Mouse (Mus musculus) spleen, postnatal 10 days (tissue): ENCODE results near the gene Cdk12.

Experiments
- DNase-seq, 2 experiments: peaks; one replicate each; pipeline ENCODE4 v3.0.0; 2021 to 2022; ENCODE audit warnings: low spot score in 2 of 2

Cdk12 gene

DNA sequence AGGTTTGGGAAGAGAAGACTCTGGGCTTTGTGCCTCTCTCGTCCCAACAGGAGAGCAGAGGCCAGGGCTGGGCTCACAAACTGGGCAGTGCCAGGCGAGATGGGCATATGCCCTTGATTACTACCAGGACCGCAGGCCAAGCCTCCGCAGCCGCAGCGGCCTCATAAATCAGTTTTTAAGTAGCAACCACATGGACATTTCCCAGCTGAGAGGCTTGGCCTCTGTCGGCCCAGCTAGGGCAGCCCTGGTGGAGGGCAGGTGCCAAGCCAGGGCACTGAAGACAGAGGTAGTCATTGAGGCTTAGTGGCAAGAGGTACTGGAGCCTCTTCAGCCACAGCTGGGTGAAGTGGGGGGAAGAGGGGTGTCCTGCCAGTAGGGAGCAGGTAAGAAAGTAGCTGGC, 114.6 kb downstream of the Cdk12 start:
- no peak for DNase-seq

DNA sequence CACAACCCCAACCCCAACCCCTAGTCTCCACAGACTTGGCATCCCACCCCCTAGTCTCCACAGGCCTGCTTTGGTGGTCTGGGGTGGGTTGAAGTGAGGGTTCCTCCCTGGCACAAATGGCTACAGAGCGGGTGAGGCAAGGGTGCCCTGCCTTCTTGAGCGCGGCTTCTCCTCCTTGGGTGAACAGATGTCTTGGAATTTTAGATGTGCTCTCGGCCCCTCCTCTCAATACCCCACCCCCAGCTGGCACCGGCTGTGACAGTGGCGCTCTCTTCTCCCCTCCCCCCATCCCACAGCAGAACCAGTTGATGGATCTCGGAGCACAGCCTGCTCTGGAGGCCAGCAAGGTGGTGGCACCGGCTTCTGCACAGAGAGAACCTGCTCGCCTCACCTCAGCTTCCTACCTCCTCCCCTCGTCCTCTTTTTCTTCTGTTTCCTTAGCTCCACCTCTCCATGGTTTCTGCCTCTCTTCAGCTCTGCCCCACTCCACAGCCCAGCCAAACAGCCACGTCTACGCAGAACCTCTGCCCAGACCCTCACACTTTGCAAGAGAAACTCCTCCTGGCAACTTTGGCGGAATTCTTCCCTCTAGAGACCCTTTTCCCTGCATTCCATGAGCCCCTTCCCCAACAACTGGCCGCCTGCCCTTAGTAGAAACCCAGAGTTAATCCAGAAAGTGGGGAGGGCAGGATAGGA, 115.7 kb downstream of the Cdk12 start:
- DNase-seq, result no peak

DNA sequence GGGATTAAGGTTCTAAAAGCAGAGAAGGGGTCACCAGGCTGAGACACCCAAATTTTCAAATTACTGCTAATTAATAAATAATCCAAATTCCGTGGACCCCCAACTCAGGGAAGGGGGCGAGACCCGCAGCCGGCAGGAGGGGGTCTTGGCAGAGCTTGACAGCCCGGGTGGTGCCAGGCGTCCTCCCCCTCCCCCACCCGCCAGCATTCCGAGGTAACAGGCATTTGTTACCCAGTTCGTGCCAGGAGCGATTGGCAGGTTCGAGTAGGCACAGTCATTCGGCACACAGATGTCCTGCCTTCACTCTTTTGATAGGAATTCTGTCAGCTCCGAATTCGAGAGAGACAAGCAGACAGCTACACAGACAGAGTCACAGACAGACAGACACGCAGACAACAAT, 116.3 kb downstream of the Cdk12 start:
- DNase-seq, result no peak

DNA sequence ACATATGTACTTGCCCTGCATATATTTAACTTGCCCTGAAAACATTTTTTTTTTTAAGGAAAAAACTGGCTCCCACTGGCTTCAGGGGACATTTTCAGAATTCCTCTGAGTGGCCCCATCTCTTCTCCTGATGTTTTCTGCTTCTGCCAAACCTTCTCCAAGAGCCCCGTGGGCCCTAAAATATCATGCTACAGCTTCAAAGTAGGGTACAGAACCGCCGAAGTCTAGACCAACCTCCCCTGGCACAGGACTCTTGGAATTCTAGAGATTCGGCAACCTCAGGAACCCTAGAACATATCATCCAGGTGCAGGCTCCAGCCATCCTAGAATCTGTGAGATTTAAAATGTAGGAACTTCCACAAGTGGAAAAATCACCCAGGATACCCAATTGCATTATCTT, 116.7 kb downstream of the Cdk12 start:
- DNase-seq, result no peak

DNA sequence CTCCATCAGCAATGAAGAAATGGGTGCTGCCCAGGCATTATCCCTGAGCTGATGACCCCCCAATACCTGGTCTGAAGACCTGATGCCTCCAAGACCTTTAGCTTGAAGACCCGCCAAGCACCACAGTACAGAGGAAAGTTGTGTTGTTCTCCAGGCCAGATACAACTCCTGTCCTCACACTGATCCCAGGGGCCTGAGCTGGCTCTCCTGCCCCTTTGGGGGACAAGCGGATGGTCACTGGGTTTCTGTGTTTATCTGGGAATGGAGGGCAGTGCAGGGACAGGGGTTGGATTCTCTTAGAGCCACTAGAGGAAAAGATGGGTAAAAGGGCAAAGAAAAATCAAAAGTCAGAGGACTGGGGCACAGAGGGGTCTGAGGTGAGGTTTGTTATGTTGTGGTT, 117.1 kb downstream of the Cdk12 start:
- DNase-seq, result no peak

DNA sequence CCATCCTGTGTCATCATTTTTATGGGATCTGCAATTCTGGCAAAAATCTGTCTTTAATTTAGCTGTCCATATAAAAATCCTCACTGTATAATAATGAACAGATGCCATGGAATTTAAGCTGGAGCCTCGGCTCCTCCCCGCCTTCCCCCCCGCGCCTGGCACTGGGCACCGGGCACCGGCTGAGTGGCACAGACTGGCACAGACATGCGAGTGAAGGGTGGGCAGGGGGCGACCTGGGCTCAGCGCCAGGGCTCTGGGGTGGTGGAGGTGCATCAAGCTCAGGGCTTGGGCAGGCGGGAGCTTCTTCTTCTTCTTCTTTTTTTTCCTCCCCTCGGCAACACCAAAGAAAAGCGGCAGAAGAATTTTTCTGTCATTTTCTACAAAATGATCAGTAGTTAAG, 117.5 kb downstream of the Cdk12 start:
- no peak for DNase-seq

DNA sequence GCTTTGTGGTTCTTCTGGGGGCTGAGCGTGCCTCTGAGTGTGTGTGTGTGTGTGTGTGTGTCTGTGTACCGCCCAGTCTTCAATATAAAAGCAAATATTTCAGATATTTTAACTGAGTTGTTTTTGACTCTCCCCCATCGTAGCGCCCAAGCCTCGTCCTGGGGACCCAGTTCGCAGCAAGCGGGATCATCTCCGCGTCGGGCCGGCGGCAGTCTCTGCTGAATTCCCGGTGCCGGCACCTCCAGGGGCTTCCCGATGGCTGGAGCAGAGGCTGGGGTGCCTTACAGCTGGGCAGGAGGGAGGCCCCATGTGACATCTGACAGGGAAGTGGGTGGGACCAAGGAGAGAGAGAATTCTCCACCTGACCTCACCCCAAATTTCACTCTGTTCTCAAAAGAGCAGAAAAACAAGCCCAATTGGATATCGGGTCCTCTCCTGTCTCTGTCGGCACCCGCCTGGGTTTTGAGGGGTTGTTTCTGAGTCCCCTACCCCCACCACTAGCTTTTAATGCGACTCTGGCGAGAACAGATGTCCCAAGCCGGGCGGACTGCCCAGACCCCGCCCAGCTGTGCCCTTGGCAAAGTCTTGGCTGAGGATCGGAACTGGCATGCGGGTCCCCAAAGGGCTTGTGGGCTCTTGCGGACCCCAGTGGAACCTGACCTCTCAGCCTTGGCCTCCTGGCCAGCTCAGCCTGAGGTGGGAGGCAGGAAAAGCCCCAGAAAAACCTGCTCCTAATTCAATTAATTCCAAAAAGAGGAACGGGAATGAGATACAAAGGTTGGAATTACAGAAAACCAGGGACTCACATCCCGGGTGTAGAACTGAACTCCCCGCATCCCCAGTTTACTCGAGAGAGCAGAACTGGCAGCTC, 118.2 kb downstream of the Cdk12 start:
- DNase-seq, result no peak

DNA sequence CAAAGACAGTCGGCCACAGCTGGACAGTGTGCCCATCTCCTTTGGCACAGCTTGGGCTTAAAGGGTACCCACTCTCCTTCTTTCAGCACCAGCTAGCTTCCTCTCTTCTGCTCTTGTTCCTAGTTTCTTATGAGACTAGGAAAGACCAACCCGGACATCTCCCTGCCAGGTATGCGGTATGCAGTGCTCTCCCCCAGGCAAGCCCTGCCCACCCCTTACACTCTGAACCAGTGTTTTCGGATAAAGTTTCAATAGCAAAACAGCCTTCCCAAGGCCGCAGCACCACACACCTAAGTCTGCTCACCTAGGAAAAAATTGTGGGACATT, 118.8 kb downstream of the Cdk12 start:
- DNase-seq, result no peak

DNA sequence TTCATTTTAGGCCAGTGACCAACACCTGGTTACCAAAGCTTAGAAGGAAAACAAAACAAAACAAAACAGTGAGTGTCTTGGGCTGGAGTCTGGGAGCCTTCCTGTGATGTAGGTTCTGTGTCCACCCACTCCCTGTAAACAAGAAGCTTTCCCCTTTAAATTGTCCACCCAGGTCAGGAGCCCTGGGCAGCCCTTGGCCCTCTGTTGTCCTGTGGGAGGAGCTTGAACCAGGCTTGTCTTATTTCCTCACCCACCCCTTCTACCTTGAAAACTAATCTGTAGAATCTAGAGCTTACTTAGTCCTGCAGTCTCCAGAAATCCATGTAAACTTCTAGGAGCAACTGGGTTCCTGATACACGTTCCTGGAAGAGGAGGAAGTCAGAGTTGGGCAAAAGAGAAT, 119.3 kb downstream of the Cdk12 start:
- no peak for DNase-seq

DNA sequence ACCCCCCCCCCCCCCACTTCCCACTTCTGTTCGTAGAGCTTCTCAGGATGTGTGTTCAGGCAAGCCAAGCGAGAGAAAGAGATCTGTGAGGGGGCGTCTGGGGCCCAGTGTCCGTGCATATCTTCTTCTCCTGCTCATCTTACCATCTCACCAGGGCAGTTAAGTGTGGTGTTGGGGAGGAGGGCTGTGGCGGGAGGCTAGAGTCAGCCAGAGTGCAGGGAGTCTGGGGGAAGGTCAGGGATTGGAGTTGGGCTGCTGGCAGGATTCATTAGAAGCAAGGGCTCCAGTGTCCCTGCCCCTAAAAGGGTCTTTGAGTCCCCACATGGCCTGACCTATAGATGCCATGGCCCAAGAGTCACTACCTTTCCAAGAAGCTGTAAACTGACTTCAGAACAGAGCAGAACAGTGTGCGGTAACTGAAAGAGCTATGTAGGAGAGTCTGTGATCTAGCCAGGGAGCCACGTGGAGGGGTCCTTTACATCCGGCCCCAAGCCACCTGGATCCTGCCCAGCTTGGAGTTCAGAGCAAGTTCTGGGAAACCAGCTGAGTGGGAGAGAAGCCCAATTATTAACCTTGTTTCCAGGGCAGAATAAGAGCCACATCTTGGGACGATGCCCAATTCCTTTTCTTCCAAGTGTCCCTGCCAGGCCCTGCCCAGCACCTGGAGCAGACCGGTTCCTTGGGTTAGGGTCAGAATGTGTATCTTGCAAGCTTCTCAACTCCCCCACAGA, 120.4 kb downstream of the Cdk12 start:
- DNase-seq, result no peak

DNA sequence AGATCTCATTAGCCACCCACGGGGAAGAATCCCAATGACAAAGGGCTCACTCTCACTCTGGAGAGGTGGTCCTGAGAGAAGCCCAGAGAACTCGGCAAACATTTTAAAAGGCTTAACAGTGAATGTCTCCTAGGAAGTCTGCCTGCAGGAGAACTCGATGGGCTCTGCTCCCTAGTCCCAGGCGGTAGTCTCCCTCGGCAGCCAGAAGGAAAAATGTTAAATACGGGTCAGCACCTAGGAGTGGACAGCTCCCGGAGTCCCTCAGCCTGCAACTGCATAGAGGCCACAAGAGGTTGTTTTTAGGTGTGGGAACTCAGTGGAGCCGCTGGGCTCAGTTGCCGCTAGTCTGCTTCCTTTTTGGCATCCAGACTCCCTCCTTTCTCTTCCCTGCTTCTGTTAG, 121.1 kb downstream of the Cdk12 start:
- no peak for DNase-seq

DNA sequence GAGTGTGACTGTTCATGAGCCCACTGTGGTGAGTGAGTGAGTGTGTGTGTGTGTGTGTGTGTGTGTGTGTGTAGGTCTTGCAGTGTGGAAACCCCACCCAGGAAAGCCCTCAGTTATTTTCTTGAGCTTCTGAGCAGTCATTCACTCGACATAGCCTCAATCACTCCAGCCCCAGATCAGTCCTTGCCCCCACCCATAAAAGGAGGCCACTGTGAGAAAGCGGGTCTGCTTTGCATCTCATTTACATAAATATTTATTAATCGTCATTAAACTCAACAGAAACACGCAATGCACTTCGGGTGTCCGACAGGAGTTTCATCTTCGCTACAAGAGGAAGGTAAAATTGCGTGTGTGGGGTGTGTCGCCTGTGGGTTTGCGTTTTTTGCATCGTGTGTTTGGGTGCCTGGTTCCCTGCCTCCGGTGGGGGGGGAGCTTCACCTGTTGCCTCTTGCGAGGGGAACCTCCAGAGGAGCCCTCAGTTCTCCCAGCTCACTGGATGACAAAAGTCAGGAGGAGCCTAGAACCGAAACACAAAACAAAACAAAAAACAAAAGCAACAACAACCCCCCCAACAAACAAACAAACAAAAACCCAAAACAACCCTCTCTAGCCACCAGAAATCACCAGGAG, 122.4 kb downstream of the Cdk12 start:
- DNase-seq, result no peak

DNA sequence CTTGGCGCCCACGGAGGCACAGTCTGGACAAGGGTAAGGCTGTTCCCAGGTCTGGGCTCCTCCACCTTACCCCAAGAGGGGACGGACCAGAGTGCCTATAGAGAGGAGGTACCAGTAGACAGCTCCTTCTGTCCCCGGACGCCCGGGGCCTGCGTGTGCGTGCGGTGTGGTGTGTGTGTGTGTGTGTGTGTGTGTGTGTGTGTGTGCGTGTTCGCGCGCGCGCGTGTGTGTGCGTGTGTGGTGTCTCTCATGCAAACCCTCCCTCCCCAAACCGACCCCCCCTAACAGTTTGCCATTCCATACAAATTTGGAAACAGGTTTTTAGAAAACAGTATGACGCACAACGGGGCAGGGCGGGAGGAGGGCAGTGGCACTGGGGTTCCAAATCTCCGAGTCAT, 123.0 kb downstream of the Cdk12 start:
- no peak for DNase-seq

DNA sequence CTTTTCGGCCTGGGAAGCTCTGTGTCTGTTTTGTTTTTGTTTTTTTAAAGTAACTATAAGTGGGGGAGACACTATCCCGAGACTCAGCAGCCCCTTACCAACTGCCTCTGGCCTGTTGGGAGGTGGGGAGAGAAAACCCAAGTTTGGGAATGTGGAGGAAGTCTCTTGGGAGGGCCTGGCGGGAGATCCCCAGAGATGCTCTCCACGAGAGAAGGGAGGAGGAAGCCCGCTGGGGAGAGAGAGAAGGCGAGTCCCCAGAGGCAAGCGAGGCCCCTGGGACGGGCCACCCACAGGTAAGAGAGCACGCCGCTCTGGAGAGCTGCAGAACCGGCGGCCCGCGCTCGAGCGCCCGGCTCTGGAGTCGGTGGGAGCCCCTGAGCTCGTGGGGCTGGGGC, 123.9 kb downstream of the Cdk12 start:
- no peak for DNase-seq

DNA sequence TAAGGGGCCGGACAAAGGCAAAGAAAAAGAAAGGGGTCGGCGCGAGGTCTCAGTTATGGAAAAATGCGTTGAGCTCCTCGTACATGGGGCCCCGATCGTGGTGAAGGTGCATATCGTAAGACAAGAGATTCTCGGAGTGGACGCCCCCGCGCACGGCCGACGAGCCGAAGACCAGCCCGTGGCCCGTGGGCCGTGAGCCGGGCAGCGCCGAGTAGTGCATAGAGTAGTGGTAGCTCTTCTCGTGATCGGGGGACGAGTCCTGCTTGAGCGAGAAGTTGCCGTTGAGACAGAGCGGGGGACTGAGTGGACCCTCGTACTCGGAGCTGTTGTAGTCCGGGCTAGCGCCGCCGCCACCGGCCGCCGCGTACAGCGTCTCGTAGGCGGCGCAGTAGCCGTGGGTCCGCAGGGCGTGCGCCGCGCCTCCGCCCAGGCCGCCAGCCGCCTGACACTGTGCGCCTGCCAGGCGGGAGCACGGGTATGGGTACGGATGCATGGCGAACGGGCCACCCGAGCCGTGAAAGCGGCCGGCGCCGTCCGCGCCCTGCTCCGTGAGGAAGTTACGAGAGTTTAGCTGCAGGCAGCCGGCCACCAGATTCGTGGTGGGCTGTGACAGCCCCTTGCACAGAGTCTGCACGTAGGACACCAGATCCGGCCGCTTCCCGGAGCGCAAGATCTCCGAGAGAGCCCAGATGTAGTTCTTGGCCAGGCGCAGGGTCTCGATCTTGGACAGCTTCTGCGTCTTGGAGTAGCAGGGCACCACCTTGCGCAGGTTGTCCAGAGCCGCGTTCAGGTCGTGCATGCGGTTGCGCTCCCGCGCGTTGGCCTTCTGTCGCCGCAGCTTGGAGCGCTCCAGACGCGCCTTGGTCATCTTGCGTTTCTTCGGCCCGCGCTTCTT, 124.5 kb downstream of the Cdk12 start:
- DNase-seq, result no peak

DNA sequence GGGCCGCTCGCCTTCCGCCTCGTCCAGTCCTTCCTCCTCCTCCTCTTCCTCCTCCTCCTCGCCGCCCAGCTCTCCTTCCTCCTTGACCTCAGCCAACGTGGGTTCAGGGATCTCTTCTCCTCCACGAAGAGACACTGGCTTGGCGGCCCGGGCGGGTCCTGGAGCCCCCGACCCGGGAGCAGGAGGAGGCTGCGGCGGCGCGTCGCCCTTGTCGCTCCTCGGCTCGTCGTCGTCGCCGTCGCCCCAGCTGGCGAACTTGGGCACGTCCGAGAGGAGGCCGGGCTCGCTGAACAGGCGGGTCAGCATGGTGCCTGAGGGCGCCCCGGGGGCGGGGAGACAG, 125.1 kb downstream of the Cdk12 start:
- no peak for DNase-seq
